Mouse (Mus musculus) bone marrow, adult 2 months (tissue): ENCODE data around the gene Mc3r.

ENCODE experiments used
- CTCF ChIP-seq: fragments of 200-500 bp; IDR thresholded peaks from 2 replicates; pipeline ENCODE4 v1.5.1; 2011; ENCODE audit warnings: low read length, control low read depth; ENCODE audit not compliant: control insufficient read depth, insufficient read depth
- POLR2A ChIP-seq: fragments of 200-500 bp; IDR thresholded peaks from 2 replicates; pipeline ENCODE4 v1.6.1; 2011; ENCODE audit warnings: low read depth, mild to moderate bottlenecking, control low read depth, low read length, borderline replicate concordance; ENCODE audit not compliant: control insufficient read depth

DNA sequence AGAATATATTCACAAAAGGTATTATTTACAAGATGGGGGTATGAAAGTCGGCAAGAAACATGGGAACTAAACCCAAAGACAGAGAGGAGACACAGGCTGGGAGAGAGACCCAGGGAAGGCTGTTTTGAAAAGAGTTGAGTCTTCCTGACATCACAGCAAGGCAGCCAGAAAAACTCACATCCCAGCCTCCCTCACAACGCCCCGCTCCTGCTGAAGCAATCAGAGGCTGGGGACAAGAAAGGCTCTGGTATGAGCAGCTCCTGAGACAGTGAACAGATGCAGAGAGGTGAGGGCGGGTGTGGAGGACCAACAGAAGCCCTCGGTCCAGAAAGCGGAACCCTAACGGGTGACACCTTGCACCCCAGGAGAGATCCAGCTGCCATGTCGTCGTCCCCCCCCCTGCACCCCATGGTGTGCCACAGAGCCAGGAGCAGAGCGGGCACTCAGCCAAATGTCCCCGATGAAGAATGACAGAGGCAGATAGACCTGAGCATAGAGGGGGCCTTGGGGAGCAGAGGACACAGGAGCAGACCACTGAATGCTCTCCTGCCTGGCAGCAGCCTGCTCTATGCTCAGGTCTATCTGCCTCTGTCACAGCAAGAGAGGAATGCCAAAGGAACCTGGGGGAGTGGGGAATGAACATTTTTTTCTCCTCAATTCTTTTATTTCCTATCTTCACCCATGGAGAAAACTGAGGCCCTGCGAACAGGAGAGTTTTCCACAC lies 22.8 kb downstream of the Mc3r start:
- no peak for TF ChIP-seq CTCF
- TF ChIP-seq POLR2A: no peak
